Mouse (Mus musculus) liver, embryonic 16.5 days (tissue): ENCODE data around the gene Fam163b. TPM values are rescaled to one million over a fixed set of nuclear protein-coding genes. Genes with fewer than 3 reads are reported as not detected.

Experiments used
- ATAC-seq: fragments of 200-750 bp; cut with Nextera tagmentation; 2 replicates; pipeline ENCODE4 v1.8.0; 2017; ENCODE audit warnings: low read depth, mild to moderate bottlenecking, moderate number of reproducible peaks, moderate library complexity
- H3K27ac ChIP-seq: fragments of 300-500 bp; sonication (generic); 2 replicates; pipeline ENCODE4 v1.5.1; 2014; ENCODE audit warnings: mild to moderate bottlenecking, low read length
- H3K27me3 ChIP-seq: fragments of 300-500 bp; sonication (generic); 2 replicates; pipeline ENCODE4 v1.6.1; 2014; ENCODE audit warnings: low read depth, low read length, mixed read lengths; ENCODE audit not compliant: control insufficient read depth, insufficient read depth
- H3K36me3 ChIP-seq: fragments of 300-500 bp; sonication (generic); 2 replicates; pipeline ENCODE4 v1.6.1; 2014; ENCODE audit warnings: mild to moderate bottlenecking; ENCODE audit not compliant: control insufficient read depth, insufficient read depth
- H3K4me1 ChIP-seq: fragments of 300-500 bp; sonication (generic); 2 replicates; pipeline ENCODE4 v1.6.1; 2014; ENCODE audit warnings: low read depth, low read length, mixed read lengths; ENCODE audit not compliant: control insufficient read depth
- H3K4me2 ChIP-seq: fragments of 300-500 bp; sonication (generic); 2 replicates; pipeline ENCODE4 v1.6.1; 2014; ENCODE audit warnings: low read depth, low read length, mixed read lengths
- H3K4me3 ChIP-seq: fragments of 300-500 bp; sonication (generic); 2 replicates; pipeline ENCODE4 v1.5.1; 2014; ENCODE audit warnings: low read depth, mild to moderate bottlenecking, low read length
- H3K9ac ChIP-seq: fragments of 300-500 bp; sonication (generic); 2 replicates; pipeline ENCODE4 v1.6.1; 2014; ENCODE audit warnings: low read depth, low read length
- H3K9me3 ChIP-seq: fragments of 300-500 bp; sonication (generic); replicated peaks from 2 replicates; pipeline ENCODE4 v1.6.1; 2016; ENCODE audit warnings: low read length; ENCODE audit not compliant: control insufficient read depth
- WGBS: fragments of 180-500 bp; shearing (Covaris S2); extraction: QIAGEN DNeasy Blood & Tissue Kit; methylation state at CpG from one replicate; pipeline ENCODE4 v1.1.7; 2014; ENCODE audit not compliant: insufficient replicate concordance; 5-methylcytosine and 5-hydroxymethylcytosine counted together
- polyA plus RNA-seq: library from polyadenylated mRNA; unstranded; fragments of >200 nt; fragmentation: Nextera tagmentation; extraction: Ambion mirVana; gene quantifications from 2 replicates; pipeline ENCODE4 v1.2.1, GENCODE M21; 2015

Fam163b gene
- polyA plus RNA-seq, 1 experiment from 2014 or later = not detected

GRCm38 (mm10) chr2:27144957-27145356 lies 2.7 kb upstream of the Fam163b start:
- Histone ChIP-seq H3K9me3 (no peaks in the 10 kb centered on the region), H3K4me1 (no peaks in the 10 kb centered on the region), H3K9ac (no peak overlapping the region), H3K27ac (no peak overlapping the region), H3K4me2 (no peak overlapping the region), H3K36me3 (no peaks in the 10 kb centered on the region), H3K27me3 (peaks cover 19% of the 10 kb centered on the region), H3K4me3 (no peak overlapping the region)
- ATAC-seq = no peak
- 44% methylated on average over 2 of the region's 2 CpGs for WGBS

GRCm38 (mm10) chr2:27138356-27138755 lies 3.9 kb downstream of the Fam163b start:
- no peak for ATAC-seq
- Histone ChIP-seq H3K9me3 (no peaks in the 10 kb centered on the region), H3K9ac (no peak overlapping the region), H3K4me3 (no peak overlapping the region), H3K4me2 (no peak overlapping the region), H3K27me3 (peaks cover 19% of the 10 kb centered on the region), H3K4me1 (no peaks in the 10 kb centered on the region), H3K27ac (no peak overlapping the region), H3K36me3 (no peaks in the 10 kb centered on the region)
- WGBS = 34% methylated on average over 4 of the region's 4 CpGs

GRCm38 (mm10) chr2:27136789-27137188 lies 5.5 kb downstream of the Fam163b start:
- Histone ChIP-seq H3K4me1 (no peaks in the 10 kb centered on the region), H3K9ac (no peak overlapping the region), H3K4me3 (no peak overlapping the region), H3K27ac (no peak overlapping the region), H3K9me3 (no peaks in the 10 kb centered on the region), H3K36me3 (no peaks in the 10 kb centered on the region), H3K27me3 (peaks cover 9% of the 10 kb centered on the region), H3K4me2 (no peak overlapping the region)
- ATAC-seq = no peak
- 39% methylated on average over 1 of the region's 1 CpGs for WGBS

GRCm38 (mm10) chr2:27136336-27136735 lies 6.0 kb downstream of the Fam163b start:
- no peak for ATAC-seq
- H3K4me1 ChIP-seq = no peaks in the 10 kb centered on the region
- H3K9me3 ChIP-seq = no peaks in the 10 kb centered on the region
- H3K4me3 ChIP-seq = no peak overlapping the region
- 43% methylated on average over 3 of the region's 3 CpGs for WGBS
- H3K36me3 ChIP-seq = no peaks in the 10 kb centered on the region
- no peak overlapping the region for H3K9ac ChIP-seq
- H3K27me3 ChIP-seq = peaks cover 5% of the 10 kb centered on the region
- no peak overlapping the region for H3K4me2 ChIP-seq
- H3K27ac ChIP-seq = no peak overlapping the region

DNA sequence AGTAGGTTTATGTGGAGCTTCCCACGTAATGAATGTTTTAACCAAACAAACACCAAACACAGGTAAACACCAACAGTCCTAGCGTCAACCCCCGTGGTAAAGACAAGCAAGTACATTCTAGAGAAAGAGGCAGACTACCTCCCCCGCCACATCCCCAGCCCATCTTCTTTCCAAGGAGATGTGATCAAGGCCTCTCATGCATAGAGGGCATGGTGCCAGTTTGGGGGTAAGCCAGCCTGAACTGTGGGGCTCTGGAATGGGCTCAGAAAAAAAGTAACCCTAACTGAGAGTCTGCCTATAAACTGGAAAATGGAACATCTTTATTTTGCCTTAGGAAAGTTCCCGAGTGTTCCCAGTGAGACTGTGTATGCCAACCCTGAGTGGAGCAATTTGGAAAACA lies 6.4 kb downstream of the Fam163b start:
- no peak for ATAC-seq
- no peaks in the 10 kb centered on the region for H3K4me1 ChIP-seq

DNA sequence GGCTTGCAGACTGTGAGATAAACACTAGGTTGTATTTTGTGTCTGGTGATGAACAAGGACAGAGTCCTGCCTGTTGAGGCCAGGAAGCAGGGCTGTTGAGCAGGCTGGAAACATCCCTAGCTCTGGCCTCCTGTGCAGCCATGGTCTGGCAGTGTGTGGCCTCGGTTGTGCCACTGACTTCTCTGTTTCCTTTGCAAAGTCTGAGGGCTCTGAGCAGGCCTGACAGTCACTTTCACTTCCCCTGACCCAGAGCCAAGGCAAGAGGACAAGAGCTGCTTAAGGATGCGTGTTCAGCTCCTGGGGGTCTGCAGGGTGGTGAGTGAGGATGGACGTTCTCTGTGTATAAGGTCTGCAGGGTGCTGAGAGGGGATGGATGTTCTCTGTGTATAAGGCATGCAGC lies 13.3 kb downstream of the Fam163b start:
- no peak for ATAC-seq
- Histone ChIP-seq H3K9ac (no peak overlapping the region), H3K9me3 (no peaks in the 10 kb centered on the region), H3K27me3 (no peaks in the 10 kb centered on the region), H3K4me3 (no peak overlapping the region), H3K36me3 (no peaks in the 10 kb centered on the region), H3K4me1 (no peaks in the 10 kb centered on the region), H3K4me2 (no peak overlapping the region), H3K27ac (no peak overlapping the region)
- 34% methylated on average over 3 of the region's 3 CpGs for WGBS

More for the DNA sequence above, 6.4 kb downstream of the Fam163b start:
- no peak overlapping the region for H3K27ac ChIP-seq
- no peak overlapping the region for H3K4me3 ChIP-seq
- H3K4me2 ChIP-seq = no peak overlapping the region
- H3K36me3 ChIP-seq = no peaks in the 10 kb centered on the region
- H3K9ac ChIP-seq = no peak overlapping the region
- no peaks in the 10 kb centered on the region for H3K9me3 ChIP-seq
- H3K27me3 ChIP-seq = peaks cover 3% of the 10 kb centered on the region; the same call in 1 of the 2 replicates
- WGBS = 50% methylated on average over 5 of the region's 5 CpGs

- Histone ChIP-seq H3K9ac (no peak overlapping the region), H3K9me3 (no peaks in the 10 kb centered on the region), H3K27me3 (no peaks in the 10 kb centered on the region), H3K36me3 (no peaks in the 10 kb centered on the region), H3K27ac (no peak overlapping the region), H3K4me2 (no peak overlapping the region), H3K4me3 (no peak overlapping the region), H3K4me1 (no peaks in the 10 kb centered on the region)
- no peak for ATAC-seq
- 63% methylated on average over 4 of the region's 4 CpGs for WGBS
These were observed 15.8 kb downstream of the Fam163b start for GRCm38 (mm10) chr2:27126496-27126895.

DNA sequence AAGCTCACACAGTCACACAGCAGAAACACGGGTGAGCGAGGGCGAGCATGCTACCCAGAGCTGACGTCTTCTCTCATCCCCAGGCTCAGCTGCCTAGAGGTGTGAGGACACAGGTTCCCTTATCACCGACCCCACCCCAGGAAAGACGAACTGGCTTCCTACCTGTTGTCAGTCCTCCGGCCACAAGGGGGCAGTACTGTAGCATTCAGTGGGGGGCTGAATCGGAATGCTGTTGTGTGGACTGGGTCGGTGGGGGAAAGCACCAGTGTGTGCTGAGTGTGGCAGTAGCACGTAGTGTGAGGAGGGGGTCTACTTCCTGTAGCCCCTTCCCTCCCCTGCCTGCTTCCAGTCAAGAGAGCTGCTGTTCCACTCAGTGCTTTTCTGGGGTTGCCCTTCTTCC lies 16.3 kb downstream of the Fam163b start:
- ATAC-seq = no peak
- no peaks in the 10 kb centered on the region for H3K27me3 ChIP-seq
- H3K27ac ChIP-seq = no peak overlapping the region
- H3K36me3 ChIP-seq = no peaks in the 10 kb centered on the region
- H3K9me3 ChIP-seq = no peaks in the 10 kb centered on the region
- H3K4me1 ChIP-seq = no peaks in the 10 kb centered on the region
- WGBS = 25% methylated on average over 10 of the region's 10 CpGs
- no peak overlapping the region for H3K4me2 ChIP-seq
- H3K4me3 ChIP-seq = no peak overlapping the region
- no peak overlapping the region for H3K9ac ChIP-seq

- no peak for ATAC-seq
- Histone ChIP-seq H3K4me3 (no peak overlapping the region), H3K4me1 (no peaks in the 10 kb centered on the region), H3K4me2 (no peak overlapping the region), H3K27me3 (no peaks in the 10 kb centered on the region), H3K9me3 (no peaks in the 10 kb centered on the region), H3K36me3 (no peaks in the 10 kb centered on the region), H3K9ac (no peak overlapping the region), H3K27ac (no peak overlapping the region)
- WGBS = 69% methylated on average over 4 of the region's 4 CpGs
These were observed 19.2 kb downstream of the Fam163b start for GRCm38 (mm10) chr2:27123121-27123520.
